Mouse (Mus musculus) stomach, postnatal 0 days (tissue): ENCODE results near the gene Dixdc1.

ENCODE experiments used
- CTCF ChIP-seq: IDR thresholded peaks from 2 replicates; pipeline ENCODE4 v1.5.1; 2016; ENCODE audit warnings: antibody characterized with exemption, low read depth, mild to moderate bottlenecking, moderate library complexity
- EP300 ChIP-seq: optimal IDR thresholded peaks from 2 replicates; pipeline ENCODE3; 2016; ENCODE audit warnings: antibody characterized with exemption

GRCm38 (mm10) chr9:50667579-50668498 is 71.5 kb downstream of the Dixdc1 start:
- TF ChIP-seq CTCF = 0 out of 2 replicates have a peak, but pooled peaks have one; percentile 8
- TF ChIP-seq EP300 = no peak
